In genomic region chr13:46424376-46424775, GRCm38 (mm10) we compare ENCODE assay signal across 22 mouse cellular contexts. TPM values are rescaled to one million over a fixed set of nuclear protein-coding genes. Genes with fewer than 3 reads are reported as not detected.
DNase-seq lines count a peak whose midpoint lies in the region; ATAC-seq and TF ChIP-seq lines count a peak whose summit lies in the region.
"Had no signal": no experiment of that assay in that cellular context is flagged by ENCODE, and none has a peak within 500 bp of the region (broad histone marks: within the 10 kb centered on the region; RNA-seq: fewer than 3 reads in every experiment).

No protein-coding gene starts in this region.

- peaks cover 1% of the 10 kb centered on the region; the same call in 1 of the 2 replicates for H3K4me1 ChIP-seq in heart, adult 2 months (ENCODE audit: control insufficient read depth, insufficient read depth, low read length)
- peaks cover 31% of the 10 kb centered on the region for H3K4me1 ChIP-seq in heart, embryonic 13.5 days
- peaks cover 16% of the 10 kb centered on the region for H3K4me1 ChIP-seq in heart, embryonic 16.5 days (ENCODE audit: control insufficient read depth, insufficient read depth, low read length)
- H3K4me1 ChIP-seq: embryonic facial prominence, embryonic 13.5 days had no signal

- H3K36me3 ChIP-seq in heart, adult 2 months (ENCODE audit: control insufficient read depth, insufficient read depth, low read length) = peaks cover 41% of the 10 kb centered on the region
- peaks cover 27% of the 10 kb centered on the region for H3K36me3 ChIP-seq in heart, embryonic 13.5 days
- H3K36me3 ChIP-seq in heart, embryonic 16.5 days (ENCODE audit: control insufficient read depth, insufficient read depth) = peaks cover 10% of the 10 kb centered on the region
- H3K36me3 ChIP-seq in myocyte (ENCODE audit: control insufficient read depth, insufficient read depth) = peaks cover 4% of the 10 kb centered on the region
- H3K36me3 ChIP-seq: embryonic facial prominence, embryonic 13.5 days had no signal

- peak overlapping the region; percentile 92 for H3K27ac ChIP-seq in heart, adult 2 months
- H3K27ac ChIP-seq in heart, embryonic 13.5 days (replicated peaks) = peak overlapping the region; percentile 99
- H3K27ac ChIP-seq in heart, embryonic 16.5 days (ENCODE audit: low read length) = peak overlapping the region; percentile 83
- H3K27ac ChIP-seq: embryonic facial prominence, embryonic 13.5 days; forebrain, embryonic 12.5 days; hindbrain, embryonic 12.5 days had no signal

- 0 out of 2 replicates have a peak, but pooled peaks have one; percentile 9 for TF ChIP-seq POLR2A in heart, adult 2 months (IDR thresholded peaks at IDR 0.05; ENCODE audit: insufficient read depth, low read depth, low read length)
- no peak for TF ChIP-seq POLR2A in myocyte (IDR thresholded peaks at IDR 0.05; ENCODE audit: insufficient read length, low read depth)

- H3K79me2 ChIP-seq in heart, adult 2 months (replicated peaks; ENCODE audit: control insufficient read depth, insufficient read depth, low read length) = 0 out of 2 replicates have a peak, but pooled peaks cover 1% of the 10 kb centered on the region
- H3K79me2 ChIP-seq in myocyte (ENCODE audit: control insufficient read depth, insufficient read depth) = peaks cover 8% of the 10 kb centered on the region

- ATAC-seq in heart, embryonic 13.5 days (ENCODE audit: extremely low read depth, insufficient number of reproducible peaks, low FRiP score, low TSS enrichment) = no peak
- ATAC-seq in heart, embryonic 16.5 days (replicated peaks; ENCODE audit: extremely low read depth, insufficient read depth, low FRiP score) = no peak
- ATAC-seq: forebrain, embryonic 16.5 days; hindbrain, embryonic 16.5 days; inflammation-experienced regulatory T-cells, adult 6 months; intestine, postnatal 0 days had no signal

- H3K9me3 ChIP-seq in heart, embryonic 13.5 days = no peaks in the 10 kb centered on the region
- no peaks in the 10 kb centered on the region for H3K9me3 ChIP-seq in heart, embryonic 16.5 days (replicated peaks; ENCODE audit: control insufficient read depth, low read length)
- H3K9me3 ChIP-seq: embryonic facial prominence, embryonic 13.5 days; forebrain, embryonic 12.5 days; hindbrain, embryonic 12.5 days had no signal

- intact Hi-C loops in heart, adult 2 months (cut with DNase I) = loop anchor here (5.0 kb wide), 2 partner anchors 67 to 148 kb away; no protein-coding TSS in a partner anchor
- intact Hi-C loops in heart, postnatal 14 days (cut with DNase I) = loop anchor here (5.0 kb wide), 2 partner anchors 78 to 128 kb away; partner anchors contain the start of gene Cap2

- no peak overlapping the region for H3K4me3 ChIP-seq in heart, adult 2 months
- peak overlapping the region; percentile 85 for H3K4me3 ChIP-seq in heart, embryonic 13.5 days
- peak overlapping the region; percentile 42 for H3K4me3 ChIP-seq in heart, embryonic 16.5 days (ENCODE audit: low read length)
- no peak overlapping the region for H3K4me3 ChIP-seq in myocyte
- H3K4me3 ChIP-seq: embryonic facial prominence, embryonic 13.5 days; forebrain, embryonic 12.5 days; hindbrain, embryonic 12.5 days had no signal

- no peak for TF ChIP-seq CTCF in heart, adult 2 months (IDR thresholded peaks at IDR 0.05)

- no peak for DNase-seq in heart, adult 2 months
- no peak for DNase-seq in heart, adult 18-20 months
- no peak for DNase-seq in heart, postnatal 14 days
- DNase-seq: adrenal gland, adult 2 months; adrenal gland, postnatal 25 days; cerebellum, adult 18-20 months; cerebellum, adult 9-11 months; cerebellum, postnatal 36 days; gastrocnemius, postnatal 25 days; kidney, adult 8-10 months had no signal

- peak overlapping the region; percentile 34; the same call in 1 of the 2 replicates for H3K9ac ChIP-seq in heart, adult 2 months (ENCODE audit: low read depth, low read length)
- peak overlapping the region; percentile 86 for H3K9ac ChIP-seq in heart, embryonic 13.5 days
- peak overlapping the region; percentile 81 for H3K9ac ChIP-seq in heart, embryonic 16.5 days (ENCODE audit: low read length)
- H3K9ac ChIP-seq: embryonic facial prominence, embryonic 13.5 days; forebrain, embryonic 12.5 days; hindbrain, embryonic 12.5 days had no signal

- H3K27me3 ChIP-seq in heart, adult 2 months (ENCODE audit: control insufficient read depth, insufficient read depth, low read length) = no peaks in the 10 kb centered on the region
- H3K27me3 ChIP-seq in heart, embryonic 13.5 days (replicated peaks) = peaks cover 4% of the 10 kb centered on the region
- H3K27me3 ChIP-seq in heart, embryonic 16.5 days (ENCODE audit: control insufficient read depth, insufficient read depth, low read length) = no peaks in the 10 kb centered on the region
- no peaks in the 10 kb centered on the region for H3K27me3 ChIP-seq in myocyte (ENCODE audit: control insufficient read depth, insufficient read depth, insufficient read length)
- H3K27me3 ChIP-seq: CH12.LX; forebrain, embryonic 12.5 days; hindbrain, embryonic 12.5 days had no signal

- H3K4me2 ChIP-seq in heart, embryonic 13.5 days = peak overlapping the region; percentile 69
- peak overlapping the region; percentile 74 for H3K4me2 ChIP-seq in heart, embryonic 16.5 days (ENCODE audit: low read depth, low read length)
- peak overlapping the region; percentile 46 for H3K4me2 ChIP-seq in myocyte (ENCODE audit: low read depth)
- H3K4me2 ChIP-seq: embryonic facial prominence, embryonic 13.5 days; forebrain, embryonic 12.5 days; hindbrain, embryonic 12.5 days had no signal

- 60% methylated on average over 8 of the region's 8 CpGs for WGBS in heart, adult 2 months
- WGBS in heart, embryonic 13.5 days = 55% methylated on average over 8 of the region's 8 CpGs
- WGBS in heart, embryonic 16.5 days = 49% methylated on average over 8 of the region's 8 CpGs

- TF ChIP-seq EP300 in heart, adult 2 months (IDR thresholded peaks at IDR 0.05; ENCODE audit: insufficient read depth, low read depth, low read length) = no peak

- H3ac ChIP-seq in myocyte (ENCODE audit: control insufficient read depth, insufficient read length) = no peak overlapping the region

TF ChIP-seq in myocyte, 11 proteins besides CTCF, POLR2A, EP300 and RAD21:
- TF ChIP-seq USF1 (IDR thresholded peaks at IDR 0.05; ENCODE audit: low read depth) (no peak), REST (IDR thresholded peaks at IDR 0.05; ENCODE audit: insufficient read depth, insufficient read length) (no peak), E2F4 (IDR thresholded peaks at IDR 0.05; ENCODE audit: insufficient read depth) (no peak), POLR2AphosphoS2 (IDR thresholded peaks at IDR 0.05; ENCODE audit: insufficient read length, low read depth) (no peak), TCF3 (IDR thresholded peaks at IDR 0.05; ENCODE audit: insufficient read length, low read depth) (no peak), SRF (IDR thresholded peaks at IDR 0.05; ENCODE audit: control insufficient read depth, insufficient read length, low read depth) (no peak), MYOD1 (IDR thresholded peaks at IDR 0.05; ENCODE audit: control insufficient read depth in 1 of 3, insufficient read length in 2 of 3, low read depth in 2 of 3) (no peak), CEBPB (IDR thresholded peaks at IDR 0.05; ENCODE audit: insufficient read depth, poor library complexity, severe bottlenecking) (no peak), TCF12 (IDR thresholded peaks at IDR 0.05; ENCODE audit: insufficient read depth, poor library complexity, severe bottlenecking) (no peak), MYOG (IDR thresholded peaks at IDR 0.05; ENCODE audit: control insufficient read depth in 1 of 3, insufficient read depth in 1 of 3, insufficient read length in 2 of 3, low read depth in 2 of 3) (no peak), MAX (IDR thresholded peaks at IDR 0.05; ENCODE audit: low read depth) (no peak)

RNA-seq across cellular contexts. Expression of gene Rbm24, which starts 6.1 kb away (rescaled TPM):
- total RNA-seq in heart, adult 2 months (2021) = 100 to 1,000 TPM; 176 to 182 TPM
- 225 and 252 TPM in 2 replicates for polyA plus RNA-seq in heart, adult 2 months (2012; rRNA removed)
- total RNA-seq in heart, adult 18-20 months (2021) = 100 to 1,000 TPM; 193 to 194 TPM
- polyA plus RNA-seq in heart, embryonic 13.5 days (2015; fragmentation: Nextera tagmentation; extraction: Ambion mirVana) = 34.9 and 44.8 TPM in 2 replicates
- total RNA-seq in heart, postnatal 14 days (2021) = 100 to 1,000 TPM; 223 to 227 TPM
- 50.7 and 53.4 TPM in 2 replicates for polyA plus RNA-seq in heart, embryonic 16.5 days (2015; fragmentation: Nextera tagmentation; extraction: Ambion mirVana)
- 43.0 TPM for polyA plus RNA-seq in myocyte (2012; fragmentation: generic; extraction: Trizol)
- total RNA-seq: CH12.LX; granulocyte monocyte progenitor cell, adult 5-6 weeks had no signal

Comparison
In these comparisons a context has a peak if more than half of its experiments do, and no peak if none do; other contexts are left out.
1. H3K4me3 ChIP-seq: peak in heart, embryonic 13.5 days (single experiment) and heart, embryonic 16.5 days (single experiment); none in heart, adult 2 months (single experiment) and myocyte (single experiment).
2. H3K9ac ChIP-seq: peak in every context shown above with its lines; median percentile 86 in heart, embryonic 13.5 days; 81 in heart, embryonic 16.5 days; 34 in heart, adult 2 months.
3. Peak in every context shown above with its lines, with median percentiles within 50 percentile points of each other: H3K27ac ChIP-seq and H3K4me2 ChIP-seq.